Mouse (Mus musculus): ENCODE results near the gene C1ql2. TPM values are rescaled to one million over a fixed set of nuclear protein-coding genes. Genes with fewer than 3 reads are reported as not detected.
A peak's percentile ranks its signal among the peaks of the same experiment; 100 is the strongest.

The C1ql2 gene
- total and polyA plus RNA-seq, 3 experiments: 0.13 TPM; not detected in 2

DNA sequence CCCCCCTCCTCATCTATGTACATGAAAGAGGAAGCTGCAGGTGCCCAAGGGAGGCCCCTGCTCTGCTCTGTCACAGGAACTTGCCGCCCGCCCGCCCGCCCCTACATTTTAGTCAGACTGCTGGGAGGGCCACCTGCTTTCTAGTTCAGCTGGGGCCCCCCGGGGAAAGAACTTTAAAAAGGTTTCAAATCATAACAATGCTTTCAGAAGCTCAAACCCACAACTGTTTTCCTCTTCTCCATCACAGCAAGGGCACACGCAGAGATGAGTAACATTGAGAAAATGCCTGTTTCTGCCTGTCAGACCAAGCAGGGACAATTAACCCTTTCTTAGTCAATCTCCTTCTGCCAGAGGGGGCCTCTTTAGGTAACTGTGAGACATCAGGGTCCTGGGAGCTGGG lies 49.4 kb downstream of the C1ql2 start:
- DNase-seq: no peak

DNA sequence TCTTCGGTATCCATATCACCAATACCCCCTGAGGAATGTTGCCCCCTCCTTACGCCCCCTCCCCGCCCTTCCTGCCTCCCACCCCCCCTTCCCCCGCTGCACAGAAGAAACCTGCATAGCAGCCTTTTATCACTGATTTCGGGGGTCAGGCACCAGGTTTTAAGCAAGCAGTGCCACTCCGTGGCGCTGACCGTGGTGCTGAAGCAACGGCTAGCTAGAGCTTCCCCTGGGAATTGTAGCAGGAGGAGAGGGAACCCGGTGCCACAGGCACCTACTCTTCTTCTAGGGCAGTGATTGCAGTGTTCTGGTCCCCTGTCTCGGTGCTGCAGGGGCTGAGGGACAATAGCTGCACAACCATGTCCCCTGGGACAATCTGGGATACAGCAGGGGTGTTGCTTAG lies 50.0 kb downstream of the C1ql2 start:
- peak; percentile 66 for DNase-seq

Other genes starting within 250 kb of the C1ql2 start
- 1,000 to 10,000 TPM; 1,195 to 1,389 TPM for gene Dbi, start 219.5 kb upstream of the C1ql2 start, total RNA-seq (2021)
- 375 and 512 TPM in 2 replicates for gene Dbi, start 219.5 kb upstream of the C1ql2 start, polyA plus RNA-seq (2012; rRNA removed)
- 10 to 100 TPM; 11.7 to 12.2 TPM for gene 3110009E18Rik, start 219.4 kb upstream of the C1ql2 start, total RNA-seq (2021)
- gene 3110009E18Rik, start 219.4 kb upstream of the C1ql2 start, polyA plus RNA-seq (2012; rRNA removed): 0.59 and 0.68 TPM in 2 replicates
- 10 to 100 TPM; 34.5 to 38.1 TPM for gene Steap3, start 67.9 kb upstream of the C1ql2 start, total RNA-seq (2021)
- gene Steap3, start 67.9 kb upstream of the C1ql2 start, polyA plus RNA-seq (2012; rRNA removed): 62.3 and 76.9 TPM in 2 replicates
- gene Marco, start 164.4 kb downstream of the C1ql2 start, total RNA-seq (2021): not detected
- gene Marco, start 164.4 kb downstream of the C1ql2 start, polyA plus RNA-seq (2012; rRNA removed): not detected in 2 replicates

All from adrenal gland, adult 2 months (tissue).